Mouse (Mus musculus) embryonic facial prominence, embryonic 14.5 days (tissue): Measurements from ENCODE around the gene Slc1a2. TPM values are rescaled to one million over a fixed set of nuclear protein-coding genes. Genes with fewer than 3 reads are reported as not detected.

ENCODE experiments used
- ATAC-seq: fragments of 200-750 bp; cut with Nextera tagmentation; 2 replicates; pipeline ENCODE4 v1.8.0; 2017; ENCODE audit warnings: low read depth, moderate number of reproducible peaks, moderate TSS enrichment
- DNase-seq: peaks from one replicate; pipeline ENCODE4 v3.0.0-alpha.2; 2015; ENCODE audit warnings: low spot score
- H3K27ac ChIP-seq: fragments of 300-500 bp; sonication (generic); replicated peaks from 2 replicates; pipeline ENCODE4 v1.5.1; 2014; ENCODE audit warnings: low read depth, mild to moderate bottlenecking, low read length, moderate library complexity
- H3K27me3 ChIP-seq: fragments of 300-500 bp; sonication (generic); replicated peaks from 2 replicates; pipeline ENCODE4 v1.6.1; 2014; ENCODE audit warnings: low read length; ENCODE audit not compliant: control insufficient read depth, insufficient read depth
- H3K36me3 ChIP-seq: fragments of 300-500 bp; sonication (generic); 2 replicates; pipeline ENCODE4 v1.6.1; 2014; ENCODE audit warnings: low read length, mixed read lengths; ENCODE audit not compliant: control insufficient read depth, insufficient read depth
- H3K4me1 ChIP-seq: fragments of 300-500 bp; sonication (generic); 2 replicates; pipeline ENCODE4 v1.6.1; 2014; ENCODE audit warnings: antibody characterized with exemption, low read length; ENCODE audit not compliant: control insufficient read depth, insufficient read depth
- H3K4me2 ChIP-seq: fragments of 300-500 bp; sonication (generic); 2 replicates; pipeline ENCODE4 v1.6.1; 2014; ENCODE audit warnings: low read depth, mild to moderate bottlenecking, low read length, moderate library complexity, mixed read lengths
- H3K4me3 ChIP-seq: fragments of 300-500 bp; sonication (generic); 2 replicates; pipeline ENCODE4 v1.5.1; 2014; ENCODE audit warnings: low read depth, mild to moderate bottlenecking, low read length
- H3K9ac ChIP-seq: fragments of 300-500 bp; sonication (generic); 2 replicates; pipeline ENCODE4 v1.6.1; 2014; ENCODE audit warnings: low read depth, mild to moderate bottlenecking, low read length, moderate library complexity, mixed read lengths
- H3K9me3 ChIP-seq: fragments of 300-500 bp; sonication (generic); 2 replicates; pipeline ENCODE4 v1.6.1; 2016; ENCODE audit warnings: low read length; ENCODE audit not compliant: control insufficient read depth
- WGBS: fragments of 180-500 bp; shearing (Covaris S2); extraction: QIAGEN DNeasy Blood & Tissue Kit; methylation state at CpG from one replicate; pipeline ENCODE4 v1.1.7; 2014; 5-methylcytosine and 5-hydroxymethylcytosine counted together
- polyA plus RNA-seq: library from polyadenylated mRNA; unstranded; fragments of >200 nt; fragmentation: Nextera tagmentation; extraction: Ambion mirVana; gene quantifications from 2 replicates; pipeline ENCODE4 v1.2.1, GENCODE M21; 2014

Slc1a2 gene
- polyA plus RNA-seq, 1 experiment from 2014 or later, result 2.2 TPM

- peaks cover 11% of the 10 kb centered on the region for H3K36me3 ChIP-seq
- 86% methylated on average over 3 of the region's 3 CpGs for WGBS
- DNase-seq (no peak), ATAC-seq (peak; percentile 75; the same call in 1 of the 2 replicates)
- no peak overlapping the region for H3K27ac ChIP-seq
- H3K4me1 ChIP-seq, result no peaks in the 10 kb centered on the region
- H3K4me2 ChIP-seq, result no peak overlapping the region
- H3K9ac ChIP-seq, result no peak overlapping the region
- no peaks in the 10 kb centered on the region for H3K9me3 ChIP-seq
- H3K4me3 ChIP-seq, result no peak overlapping the region
- H3K27me3 ChIP-seq, result no peaks in the 10 kb centered on the region
Observed at GRCm38 (mm10) chr2:102829201-102829600, 170.7 kb downstream of the Slc1a2 start.

- H3K4me3 ChIP-seq, result no peak overlapping the region
- DNase-seq, result no peak
- H3K27me3 ChIP-seq, result no peaks in the 10 kb centered on the region
- H3K9ac ChIP-seq, result no peak overlapping the region
- no peak overlapping the region for H3K4me2 ChIP-seq
- H3K4me1 ChIP-seq, result no peaks in the 10 kb centered on the region
- no peak for ATAC-seq
- no peak overlapping the region for H3K27ac ChIP-seq
- no peaks in the 10 kb centered on the region for H3K9me3 ChIP-seq
- H3K36me3 ChIP-seq, result peaks cover 10% of the 10 kb centered on the region
Observed at GRCm38 (mm10) chr2:102831547-102831946, 173.1 kb downstream of the Slc1a2 start.

GRCm38 (mm10) chr2:102838179-102838578 is 179.7 kb downstream of the Slc1a2 start:
- H3K4me2 ChIP-seq, result no peak overlapping the region
- H3K4me1 ChIP-seq, result no peaks in the 10 kb centered on the region
- ATAC-seq (no peak), DNase-seq (no peak)
- no peaks in the 10 kb centered on the region for H3K27me3 ChIP-seq
- WGBS, result 82% methylated on average over 7 of the region's 7 CpGs
- H3K9ac ChIP-seq, result no peak overlapping the region
- H3K9me3 ChIP-seq, result no peaks in the 10 kb centered on the region
- H3K27ac ChIP-seq, result no peak overlapping the region
- H3K36me3 ChIP-seq, result 0 out of 2 replicates have a peak, but pooled peaks cover 10% of the 10 kb centered on the region
- no peak overlapping the region for H3K4me3 ChIP-seq

Other genes with a start within 250 kb of the Slc1a2 start
- 11.8 and 14.9 TPM in 2 replicates for gene Fjx1, start 206.2 kb upstream of the Slc1a2 start, polyA plus RNA-seq
- 34.2 and 49.4 TPM in 2 replicates for gene Pamr1, start 108.6 kb upstream of the Slc1a2 start, polyA plus RNA-seq
- gene Cd44, start 243.0 kb downstream of the Slc1a2 start, polyA plus RNA-seq, result 49.8 and 57.3 TPM in 2 replicates